Mouse (Mus musculus) liver, embryonic 16.5 days (tissue): Measurements from ENCODE around the gene Cxcl14. TPM values are rescaled to one million over a fixed set of nuclear protein-coding genes. Genes with fewer than 3 reads are reported as not detected.

Experiments used
- ATAC-seq: fragments of 200-750 bp; cut with Nextera tagmentation; 2 replicates; pipeline ENCODE4 v1.8.0; 2017; ENCODE audit warnings: low read depth, mild to moderate bottlenecking, moderate number of reproducible peaks, moderate library complexity
- H3K27ac ChIP-seq: fragments of 300-500 bp; sonication (generic); 2 replicates; pipeline ENCODE4 v1.5.1; 2014; ENCODE audit warnings: mild to moderate bottlenecking, low read length
- H3K27me3 ChIP-seq: fragments of 300-500 bp; sonication (generic); 2 replicates; pipeline ENCODE4 v1.6.1; 2014; ENCODE audit warnings: low read depth, low read length, mixed read lengths; ENCODE audit not compliant: control insufficient read depth, insufficient read depth
- H3K36me3 ChIP-seq: fragments of 300-500 bp; sonication (generic); 2 replicates; pipeline ENCODE4 v1.6.1; 2014; ENCODE audit warnings: mild to moderate bottlenecking; ENCODE audit not compliant: control insufficient read depth, insufficient read depth
- H3K4me1 ChIP-seq: fragments of 300-500 bp; sonication (generic); 2 replicates; pipeline ENCODE4 v1.6.1; 2014; ENCODE audit warnings: low read depth, low read length, mixed read lengths; ENCODE audit not compliant: control insufficient read depth
- H3K4me2 ChIP-seq: fragments of 300-500 bp; sonication (generic); 2 replicates; pipeline ENCODE4 v1.6.1; 2014; ENCODE audit warnings: low read depth, low read length, mixed read lengths
- H3K4me3 ChIP-seq: fragments of 300-500 bp; sonication (generic); 2 replicates; pipeline ENCODE4 v1.5.1; 2014; ENCODE audit warnings: low read depth, mild to moderate bottlenecking, low read length
- H3K9ac ChIP-seq: fragments of 300-500 bp; sonication (generic); 2 replicates; pipeline ENCODE4 v1.6.1; 2014; ENCODE audit warnings: low read depth, low read length
- H3K9me3 ChIP-seq: fragments of 300-500 bp; sonication (generic); replicated peaks from 2 replicates; pipeline ENCODE4 v1.6.1; 2016; ENCODE audit warnings: low read length; ENCODE audit not compliant: control insufficient read depth
- WGBS: fragments of 180-500 bp; shearing (Covaris S2); extraction: QIAGEN DNeasy Blood & Tissue Kit; methylation state at CpG from one replicate; pipeline ENCODE4 v1.1.7; 2014; ENCODE audit not compliant: insufficient replicate concordance; 5-methylcytosine and 5-hydroxymethylcytosine counted together
- polyA plus RNA-seq: library from polyadenylated mRNA; unstranded; fragments of >200 nt; fragmentation: Nextera tagmentation; extraction: Ambion mirVana; gene quantifications from 2 replicates; pipeline ENCODE4 v1.2.1, GENCODE M21; 2015

Cxcl14 gene
- polyA plus RNA-seq, 1 experiment from 2014 or later, result 0.06 TPM

GRCm38 (mm10) chr13:56259926-56260250, 36.5 kb downstream of the Cxcl14 start:
- no peak overlapping the region for H3K27ac ChIP-seq
- peaks cover 71% of the 10 kb centered on the region for H3K27me3 ChIP-seq
- no peak overlapping the region for H3K4me2 ChIP-seq
- no peaks in the 10 kb centered on the region for H3K4me1 ChIP-seq
- H3K9me3 ChIP-seq, result no peaks in the 10 kb centered on the region
- H3K4me3 ChIP-seq, result no peak overlapping the region
- H3K9ac ChIP-seq, result no peak overlapping the region
- WGBS, result 0% methylated on average over 5 of the region's 5 CpGs
- no peak for ATAC-seq
- H3K36me3 ChIP-seq, result no peaks in the 10 kb centered on the region

GRCm38 (mm10) chr13:56259021-56259925, 37.1 kb downstream of the Cxcl14 start:
- Histone ChIP-seq H3K4me3 (no peak overlapping the region), H3K27me3 (peaks cover 71% of the 10 kb centered on the region), H3K4me1 (no peaks in the 10 kb centered on the region), H3K9ac (no peak overlapping the region), H3K9me3 (no peaks in the 10 kb centered on the region), H3K36me3 (no peaks in the 10 kb centered on the region), H3K4me2 (no peak overlapping the region), H3K27ac (no peak overlapping the region)
- 1% methylated on average over 50 of the region's 55 CpGs for WGBS
- no peak for ATAC-seq

DNA sequence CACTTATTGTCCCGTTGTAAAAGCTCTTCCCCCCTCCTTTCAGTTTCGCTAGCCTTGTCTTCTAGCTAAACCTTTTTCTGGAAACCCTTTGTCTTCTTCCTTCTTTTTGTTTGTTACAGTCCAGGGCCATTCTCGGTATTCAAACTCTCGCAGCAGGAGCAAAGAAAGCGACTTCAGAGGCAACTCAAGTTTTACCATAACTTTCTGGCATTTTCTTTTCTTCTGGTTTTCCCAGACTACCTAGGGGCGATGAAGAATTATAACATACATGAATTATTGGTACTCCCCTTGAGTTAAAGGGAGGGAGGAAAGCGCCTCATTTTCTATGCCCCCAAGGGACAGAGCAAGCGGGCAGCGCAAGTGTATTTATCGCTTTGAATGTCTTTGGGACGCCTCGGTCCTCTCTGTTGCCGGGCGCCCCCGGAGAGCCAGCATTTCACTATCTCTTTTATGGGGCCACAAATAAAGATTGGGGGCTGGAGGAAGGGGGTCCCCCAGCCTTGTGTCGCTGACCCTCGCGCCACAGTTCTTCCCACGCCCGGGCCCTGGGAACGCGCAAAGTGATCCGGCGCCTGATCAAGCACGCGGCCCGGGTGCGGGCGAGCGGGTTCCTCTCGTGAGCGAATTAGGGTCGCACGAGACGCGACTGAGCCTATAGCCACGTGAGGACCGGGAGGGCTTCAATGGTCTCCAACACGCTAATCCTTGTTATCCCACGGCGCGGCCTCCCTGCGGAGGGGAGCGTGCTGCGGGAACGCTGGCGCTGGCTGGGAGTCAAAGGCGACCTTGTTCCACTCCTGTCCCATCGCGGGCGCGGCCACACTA, 37.9 kb downstream of the Cxcl14 start:
- peaks cover 78% of the 10 kb centered on the region for H3K27me3 ChIP-seq
- no peak overlapping the region for H3K4me2 ChIP-seq
- no peak overlapping the region for H3K9ac ChIP-seq
- 2% methylated on average over 52 of the region's 52 CpGs for WGBS
- H3K4me3 ChIP-seq, result no peak overlapping the region
- H3K36me3 ChIP-seq, result no peaks in the 10 kb centered on the region
- H3K9me3 ChIP-seq, result no peaks in the 10 kb centered on the region
- no peak for ATAC-seq
- H3K4me1 ChIP-seq, result no peaks in the 10 kb centered on the region
- no peak overlapping the region for H3K27ac ChIP-seq

DNA sequence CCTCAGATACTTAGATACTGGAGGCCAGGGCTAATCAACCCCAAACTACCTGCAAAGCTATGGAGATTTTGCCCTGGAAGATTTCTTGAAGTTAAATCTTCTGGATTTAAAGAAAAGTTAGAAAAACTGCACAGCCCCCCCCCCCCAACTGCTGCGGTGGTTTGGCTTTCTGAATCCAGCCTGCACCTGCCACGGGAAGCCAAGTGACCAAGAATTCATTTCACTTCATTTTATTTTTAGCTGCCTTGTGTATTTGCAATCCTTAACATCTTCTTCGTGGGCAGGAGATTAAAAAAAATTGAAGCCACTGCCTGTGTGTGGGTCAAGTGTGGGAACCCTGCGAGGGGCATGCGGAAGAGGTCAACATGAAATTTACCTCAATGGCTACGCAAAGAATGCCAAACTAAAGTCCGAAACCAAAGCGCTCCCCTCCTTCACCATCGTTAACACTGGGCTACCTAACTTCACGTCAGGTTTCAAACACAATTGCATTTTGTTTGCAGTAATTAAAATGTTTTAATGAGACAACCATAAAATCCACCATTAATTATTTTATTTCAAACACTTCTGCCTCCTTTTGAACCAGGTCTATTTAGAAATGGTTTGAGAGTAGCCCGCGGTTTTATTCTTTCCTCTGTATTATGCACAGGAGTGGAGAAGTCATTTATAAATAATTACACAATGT, 38.7 kb downstream of the Cxcl14 start:
- H3K27ac ChIP-seq, result no peak overlapping the region
- H3K4me1 ChIP-seq, result no peaks in the 10 kb centered on the region
- no peaks in the 10 kb centered on the region for H3K36me3 ChIP-seq
- H3K27me3 ChIP-seq, result peaks cover 86% of the 10 kb centered on the region
- no peak overlapping the region for H3K4me2 ChIP-seq
- WGBS, result 8% methylated on average over 12 of the region's 12 CpGs
- H3K9me3 ChIP-seq, result no peaks in the 10 kb centered on the region
- no peak for ATAC-seq
- H3K9ac ChIP-seq, result no peak overlapping the region
- no peak overlapping the region for H3K4me3 ChIP-seq

- no peaks in the 10 kb centered on the region for H3K9me3 ChIP-seq
- no peak overlapping the region for H3K4me3 ChIP-seq
- H3K27ac ChIP-seq, result no peak overlapping the region
- H3K4me2 ChIP-seq, result no peak overlapping the region
- no peak for ATAC-seq
- H3K4me1 ChIP-seq, result no peaks in the 10 kb centered on the region
- H3K9ac ChIP-seq, result no peak overlapping the region
- H3K36me3 ChIP-seq, result no peaks in the 10 kb centered on the region
- WGBS, result 10% methylated on average over 14 of the region's 14 CpGs
- H3K27me3 ChIP-seq, result peaks cover 87% of the 10 kb centered on the region
Observed at GRCm38 (mm10) chr13:56256716-56257299, 39.5 kb downstream of the Cxcl14 start.

DNA sequence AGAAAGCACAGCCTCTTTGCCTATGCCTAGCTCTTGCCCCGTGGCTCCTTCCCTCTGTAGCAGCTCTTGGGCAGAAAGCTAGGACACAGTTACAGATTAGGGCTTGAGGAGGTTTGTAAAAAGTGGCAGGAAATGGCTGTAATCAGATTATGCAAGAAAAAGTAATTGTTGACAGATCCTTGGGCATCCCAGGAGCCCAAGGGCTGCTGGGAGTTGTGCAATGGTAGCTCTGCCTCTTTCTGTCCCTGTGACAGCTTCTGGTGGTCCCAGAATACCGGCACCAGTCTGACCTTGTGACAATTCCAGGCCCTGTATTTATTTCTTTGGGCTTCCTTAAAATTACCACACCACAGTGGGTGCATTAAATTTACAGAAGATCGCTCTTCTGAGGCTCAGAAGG, 43.0 kb downstream of the Cxcl14 start:
- no peaks in the 10 kb centered on the region for H3K9me3 ChIP-seq
- no peaks in the 10 kb centered on the region for H3K4me1 ChIP-seq
- no peak overlapping the region for H3K4me2 ChIP-seq
- H3K27ac ChIP-seq, result no peak overlapping the region
- no peak overlapping the region for H3K4me3 ChIP-seq
- H3K36me3 ChIP-seq, result no peaks in the 10 kb centered on the region
- WGBS, result 10% methylated on average over 3 of the region's 3 CpGs
- H3K9ac ChIP-seq, result no peak overlapping the region
- no peak for ATAC-seq
- H3K27me3 ChIP-seq, result peaks cover 89% of the 10 kb centered on the region

DNA sequence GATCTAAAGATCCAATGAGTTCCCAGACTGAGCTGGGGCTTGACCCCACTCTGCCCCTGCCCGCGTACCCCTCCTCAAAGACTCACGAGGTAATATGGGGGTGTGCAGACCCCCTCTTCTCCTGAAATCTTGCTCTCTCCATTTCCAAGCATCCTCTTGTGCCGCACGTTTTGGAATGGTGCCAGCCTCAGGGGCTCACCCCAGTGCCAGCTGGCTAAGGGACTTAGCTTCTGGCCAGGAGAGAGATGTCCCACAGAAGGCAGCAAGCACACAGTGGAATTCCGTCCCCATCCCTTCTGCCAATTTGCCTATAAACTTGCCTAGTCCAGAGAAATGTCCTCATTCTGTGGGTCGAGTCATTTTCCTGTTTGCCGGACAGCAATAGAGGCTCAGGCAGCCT, 43.6 kb downstream of the Cxcl14 start:
- Histone ChIP-seq H3K4me3 (no peak overlapping the region), H3K27me3 (peaks cover 90% of the 10 kb centered on the region), H3K4me1 (no peaks in the 10 kb centered on the region), H3K4me2 (no peak overlapping the region), H3K36me3 (no peaks in the 10 kb centered on the region), H3K9me3 (no peaks in the 10 kb centered on the region), H3K9ac (no peak overlapping the region), H3K27ac (no peak overlapping the region)
- no peak for ATAC-seq
- WGBS, result 12% methylated on average over 8 of the region's 8 CpGs

GRCm38 (mm10) chr13:56251924-56252619, 44.3 kb downstream of the Cxcl14 start, which contains the start of gene Neurog1:
TSS of gene Neurog1 (minus strand) at chr13:56252163.
- H3K9me3 ChIP-seq, result no peaks in the 10 kb centered on the region
- no peak within 1 kb of the TSS for H3K27ac ChIP-seq
- H3K36me3 ChIP-seq, result no peaks in the 10 kb centered on the region
- peaks cover 89% of the 10 kb centered on the region for H3K27me3 ChIP-seq
- no peak within 1 kb of the TSS for H3K4me3 ChIP-seq
- 2% methylated on average over 63 of the region's 65 CpGs for WGBS
- ATAC-seq, result no peak
- no peaks in the 10 kb centered on the region for H3K4me1 ChIP-seq
- H3K9ac ChIP-seq, result no peak within 1 kb of the TSS
- no peak within 1 kb of the TSS for H3K4me2 ChIP-seq
